Mouse (Mus musculus): ENCODE data around the gene Tecpr2.

The Tecpr2 gene

GRCm38 (mm10) chr12:110948082-110948909 lies 59.2 kb downstream of the Tecpr2 start:
- no peak for DNase-seq (ENCODE audit: low read depth, low spot score)

- no peak for DNase-seq (ENCODE audit: low read depth, low spot score)
Measured at GRCm38 (mm10) chr12:110948910-110949201, 59.8 kb downstream of the Tecpr2 start.

GRCm38 (mm10) chr12:110949410-110949809 lies 60.3 kb downstream of the Tecpr2 start:
- DNase-seq (ENCODE audit: low read depth, low spot score), result no peak

GRCm38 (mm10) chr12:110950151-110950550 lies 61.1 kb downstream of the Tecpr2 start:
- no peak for DNase-seq (ENCODE audit: low read depth, low spot score)

GRCm38 (mm10) chr12:110951236-110951635 lies 62.2 kb downstream of the Tecpr2 start:
- no peak for DNase-seq (ENCODE audit: low read depth, low spot score)

GRCm38 (mm10) chr12:110952628-110953385 lies 63.7 kb downstream of the Tecpr2 start:
- DNase-seq (ENCODE audit: low read depth, low spot score), result no peak

GRCm38 (mm10) chr12:110953443-110953842 lies 64.4 kb downstream of the Tecpr2 start:
- no peak for DNase-seq (ENCODE audit: low read depth, low spot score)

- no peak for DNase-seq (ENCODE audit: low read depth, low spot score)
Measured at GRCm38 (mm10) chr12:110953900-110954299, 64.8 kb downstream of the Tecpr2 start.

GRCm38 (mm10) chr12:110954351-110954991 lies 65.4 kb downstream of the Tecpr2 start:
- no peak for DNase-seq (ENCODE audit: low read depth, low spot score)

GRCm38 (mm10) chr12:110961973-110962372 lies 72.9 kb downstream of the Tecpr2 start:
- DNase-seq (ENCODE audit: low read depth, low spot score), result no peak

- no peak for DNase-seq (ENCODE audit: low read depth, low spot score)
Measured at GRCm38 (mm10) chr12:110965500-110965899, 76.4 kb downstream of the Tecpr2 start.

GRCm38 (mm10) chr12:110966079-110966478 lies 77.0 kb downstream of the Tecpr2 start:
- DNase-seq (ENCODE audit: low read depth, low spot score), result no peak

GRCm38 (mm10) chr12:110967146-110967545 lies 78.1 kb downstream of the Tecpr2 start:
- no peak for DNase-seq (ENCODE audit: low read depth, low spot score)

- no peak for DNase-seq (ENCODE audit: low read depth, low spot score)
Measured at GRCm38 (mm10) chr12:110970408-110970807, 81.3 kb downstream of the Tecpr2 start.

GRCm38 (mm10) chr12:110971972-110972371 lies 82.9 kb downstream of the Tecpr2 start:
- no peak for DNase-seq (ENCODE audit: low read depth, low spot score)

GRCm38 (mm10) chr12:110973829-110974228 lies 84.8 kb downstream of the Tecpr2 start:
- DNase-seq (ENCODE audit: low read depth, low spot score), result no peak

- no peak for DNase-seq (ENCODE audit: low read depth, low spot score)
Measured at GRCm38 (mm10) chr12:110974295-110974694, 85.2 kb downstream of the Tecpr2 start.

GRCm38 (mm10) chr12:110974726-110975125 lies 85.7 kb downstream of the Tecpr2 start:
- DNase-seq (ENCODE audit: low read depth, low spot score), result no peak

GRCm38 (mm10) chr12:110975385-110975784 lies 86.3 kb downstream of the Tecpr2 start:
- no peak for DNase-seq (ENCODE audit: low read depth, low spot score)

- DNase-seq (ENCODE audit: low read depth, low spot score), result no peak
Measured at GRCm38 (mm10) chr12:110975838-110976468, 86.9 kb downstream of the Tecpr2 start.

- DNase-seq (ENCODE audit: low read depth, low spot score), result no peak
Measured at GRCm38 (mm10) chr12:110976589-110977344, 87.7 kb downstream of the Tecpr2 start.

All from retina, postnatal 7 days (tissue).